Mouse (Mus musculus) midbrain, embryonic 12.5 days (tissue): Measurements from ENCODE around the gene Ctsa. TPM values are rescaled to one million over a fixed set of nuclear protein-coding genes. Genes with fewer than 3 reads are reported as not detected.
"Not testable (repeated sequence)": the region's sequence is repeated elsewhere in the genome, so short reads cannot be mapped to it uniquely, and the experiment has no call there.

Source experiments
- ATAC-seq: fragments of 200-750 bp; cut with Nextera tagmentation; 2 replicates; pipeline ENCODE4 v1.8.0; 2017; ENCODE audit warnings: low read depth, moderate TSS enrichment, moderate library complexity; ENCODE audit not compliant: low FRiP score
- H3K27ac ChIP-seq: fragments of 300-500 bp; sonication (generic); replicated peaks from 2 replicates; pipeline ENCODE4 v1.5.1; 2016; ENCODE audit warnings: mild to moderate bottlenecking
- H3K27me3 ChIP-seq: fragments of 300-500 bp; sonication (generic); 2 replicates; pipeline ENCODE4 v1.6.1; 2016; ENCODE audit warnings: mild to moderate bottlenecking
- H3K36me3 ChIP-seq: fragments of 300-500 bp; sonication (generic); 2 replicates; pipeline ENCODE4 v1.6.1; 2016
- H3K4me1 ChIP-seq: fragments of 300-500 bp; sonication (generic); 2 replicates; pipeline ENCODE4 v1.6.1; 2016
- H3K4me2 ChIP-seq: fragments of 300-500 bp; sonication (generic); replicated peaks from 2 replicates; pipeline ENCODE4 v1.6.1; 2016; ENCODE audit warnings: mild to moderate bottlenecking, moderate library complexity
- H3K4me3 ChIP-seq: fragments of 300-500 bp; sonication (generic); 2 replicates; pipeline ENCODE4 v1.5.1; 2016; ENCODE audit warnings: mild to moderate bottlenecking
- H3K9ac ChIP-seq: fragments of 300-500 bp; sonication (generic); replicated peaks from 2 replicates; pipeline ENCODE4 v1.6.1; 2016; ENCODE audit warnings: mild to moderate bottlenecking, moderate library complexity
- H3K9me3 ChIP-seq: fragments of 300-500 bp; sonication (generic); 2 replicates; pipeline ENCODE4 v1.6.1; 2016; ENCODE audit warnings: mild to moderate bottlenecking
- WGBS: fragments of 180-500 bp; shearing (Covaris S2); methylation state at CpG from one replicate; pipeline ENCODE4 v1.1.7; 2016; 5-methylcytosine and 5-hydroxymethylcytosine counted together
- polyA plus RNA-seq: library from polyadenylated mRNA; unstranded; fragments of >200 nt; fragmentation: Nextera tagmentation; extraction: Ambion mirVana; gene quantifications from 2 replicates; pipeline ENCODE4 v1.2.1, GENCODE M21; 2016

The Ctsa gene
- polyA plus RNA-seq, 1 experiment from 2014 or later = 101 TPM

GRCm38 (mm10) chr2:164792400-164793190 is 40.1 kb upstream of the Ctsa start:
- no peak overlapping the region for H3K4me2 ChIP-seq
- no peak overlapping the region for H3K27ac ChIP-seq
- no peak overlapping the region for H3K9ac ChIP-seq
- no peak overlapping the region for H3K4me3 ChIP-seq
- peaks cover 61% of the 10 kb centered on the region for H3K36me3 ChIP-seq
- WGBS = 96% methylated on average over 12 of the region's 12 CpGs
- no peaks in the 10 kb centered on the region for H3K9me3 ChIP-seq
- H3K4me1 ChIP-seq = 0 out of 2 replicates have a peak, but pooled peaks cover 2% of the 10 kb centered on the region
- no peak for ATAC-seq
- H3K27me3 ChIP-seq = no peaks in the 10 kb centered on the region

GRCm38 (mm10) chr2:164793236-164793635 is 39.4 kb upstream of the Ctsa start:
- 94% methylated on average over 3 of the region's 3 CpGs for WGBS
- H3K27ac ChIP-seq = no peak overlapping the region
- no peaks in the 10 kb centered on the region for H3K27me3 ChIP-seq
- peaks cover 66% of the 10 kb centered on the region for H3K36me3 ChIP-seq
- no peak overlapping the region for H3K4me3 ChIP-seq
- H3K9me3 ChIP-seq = no peaks in the 10 kb centered on the region
- ATAC-seq = no peak
- H3K4me1 ChIP-seq = 0 out of 2 replicates have a peak, but pooled peaks cover 2% of the 10 kb centered on the region
- H3K9ac ChIP-seq = no peak overlapping the region
- H3K4me2 ChIP-seq = no peak overlapping the region

GRCm38 (mm10) chr2:164793772-164794171 is 38.9 kb upstream of the Ctsa start:
- no peak overlapping the region for H3K4me2 ChIP-seq
- 0 out of 2 replicates have a peak, but pooled peaks cover 2% of the 10 kb centered on the region for H3K4me1 ChIP-seq
- H3K36me3 ChIP-seq = peaks cover 71% of the 10 kb centered on the region
- H3K4me3 ChIP-seq = no peak overlapping the region
- no peak overlapping the region for H3K9ac ChIP-seq
- no peaks in the 10 kb centered on the region for H3K9me3 ChIP-seq
- H3K27me3 ChIP-seq = no peaks in the 10 kb centered on the region
- H3K27ac ChIP-seq = no peak overlapping the region
- ATAC-seq = no peak
- 93% methylated on average over 2 of the region's 2 CpGs for WGBS

- Histone ChIP-seq H3K27me3 (no peaks in the 10 kb centered on the region), H3K4me3 (no peak overlapping the region), H3K4me1 (0 out of 2 replicates have a peak, but pooled peaks cover 2% of the 10 kb centered on the region), H3K27ac (no peak overlapping the region), H3K9me3 (no peaks in the 10 kb centered on the region), H3K4me2 (no peak overlapping the region), H3K36me3 (peaks cover 72% of the 10 kb centered on the region), H3K9ac (no peak overlapping the region)
- ATAC-seq = peak; percentile 75
- WGBS = 42% methylated on average over 5 of the region's 5 CpGs
Measured at GRCm38 (mm10) chr2:164794293-164794692, 38.4 kb upstream of the Ctsa start.

- no peak overlapping the region for H3K9ac ChIP-seq
- H3K27ac ChIP-seq = no peak overlapping the region
- H3K4me2 ChIP-seq = no peak overlapping the region
- H3K36me3 ChIP-seq = peaks cover 77% of the 10 kb centered on the region
- H3K4me1 ChIP-seq = 0 out of 2 replicates have a peak, but pooled peaks cover 2% of the 10 kb centered on the region
- 90% methylated on average over 4 of the region's 4 CpGs for WGBS
- no peak overlapping the region for H3K4me3 ChIP-seq
- no peak for ATAC-seq
- no peaks in the 10 kb centered on the region for H3K27me3 ChIP-seq
- no peaks in the 10 kb centered on the region for H3K9me3 ChIP-seq
Measured at GRCm38 (mm10) chr2:164795868-164796267, 36.8 kb upstream of the Ctsa start.

GRCm38 (mm10) chr2:164798554-164798953 is 34.1 kb upstream of the Ctsa start:
- not testable (repeated sequence) for H3K4me3 ChIP-seq, H3K27ac ChIP-seq, H3K9ac ChIP-seq, H3K4me1 ChIP-seq, ATAC-seq, H3K9me3 ChIP-seq, H3K27me3 ChIP-seq, H3K4me2 ChIP-seq
- peaks cover 63% of the 10 kb centered on the region for H3K36me3 ChIP-seq
- WGBS = 81% methylated on average over 6 of the region's 6 CpGs

GRCm38 (mm10) chr2:164800252-164801004 is 32.2 kb upstream of the Ctsa start:
- Histone ChIP-seq H3K36me3 (peaks cover 52% of the 10 kb centered on the region), H3K27me3 (no peaks in the 10 kb centered on the region), H3K27ac (no peak overlapping the region), H3K9ac (no peak overlapping the region), H3K9me3 (no peaks in the 10 kb centered on the region), H3K4me1 (peaks cover 13% of the 10 kb centered on the region), H3K4me3 (no peak overlapping the region), H3K4me2 (no peak overlapping the region)
- no peak for ATAC-seq
- WGBS = 92% methylated on average over 13 of the region's 13 CpGs

- H3K9ac ChIP-seq = peak overlapping the region; percentile 81; the same call in 1 of the 2 replicates
- peaks cover 19% of the 10 kb centered on the region for H3K4me1 ChIP-seq
- H3K36me3 ChIP-seq = peaks cover 26% of the 10 kb centered on the region
- no peaks in the 10 kb centered on the region for H3K27me3 ChIP-seq
- no peak for ATAC-seq
- whole genome bisulfite sequencing = 93% methylated on average over 16 of the region's 16 CpGs
- H3K4me3 ChIP-seq = peak overlapping the region; percentile 65
- no peaks in the 10 kb centered on the region for H3K9me3 ChIP-seq
- no peak overlapping the region for H3K27ac ChIP-seq
- peak overlapping the region; percentile 88 for H3K4me2 ChIP-seq
Measured at GRCm38 (mm10) chr2:164803201-164803920, 29.3 kb upstream of the Ctsa start.

- H3K9me3 ChIP-seq = no peaks in the 10 kb centered on the region
Measured at GRCm38 (mm10) chr2:164803921-164804313, 28.8 kb upstream of the Ctsa start.

GRCm38 (mm10) chr2:164804533-164805331 is 27.9 kb upstream of the Ctsa start, which contains the start of the genes Acot8 and Zswim3:
Gene Acot8, minus strand, starts transcription at chr2:164804882.
Gene Zswim3, plus strand, starts transcription at chr2:164805098.
- peak within 1 kb of the TSS; percentile 88 for H3K4me2 ChIP-seq
- no peaks in the 10 kb centered on the region for H3K27me3 ChIP-seq
- H3K9ac ChIP-seq = peak within 1 kb of the TSS; percentile 81
- peak within 1 kb of the TSS; percentile 65 for H3K4me3 ChIP-seq
- H3K36me3 ChIP-seq = peaks cover 22% of the 10 kb centered on the region
- H3K27ac ChIP-seq = peak within 1 kb of the TSS; percentile 87
- no peaks in the 10 kb centered on the region for H3K9me3 ChIP-seq
- under 1% methylated on average over 47 of the region's 47 CpGs for WGBS
- peaks cover 19% of the 10 kb centered on the region for H3K4me1 ChIP-seq
- ATAC-seq = peak; percentile 97

More at GRCm38 (mm10) chr2:164803921-164804313, 28.8 kb upstream of the Ctsa start:
- Histone ChIP-seq H3K4me1 (peaks cover 19% of the 10 kb centered on the region), H3K4me3 (peak overlapping the region; percentile 65), H3K27ac (no peak overlapping the region), H3K9ac (peak overlapping the region; percentile 81), H3K4me2 (peak overlapping the region; percentile 88), H3K36me3 (peaks cover 22% of the 10 kb centered on the region), H3K27me3 (no peaks in the 10 kb centered on the region)
- WGBS = 45% methylated on average over 1 of the region's 1 CpGs
- ATAC-seq = no peak

- peak; percentile 61 for ATAC-seq
- H3K4me1 ChIP-seq = peaks cover 19% of the 10 kb centered on the region
- H3K9ac ChIP-seq = peak overlapping the region; percentile 79
- no peaks in the 10 kb centered on the region for H3K9me3 ChIP-seq
- H3K36me3 ChIP-seq = peaks cover 21% of the 10 kb centered on the region
- peak overlapping the region; percentile 65 for H3K4me3 ChIP-seq
- peak overlapping the region; percentile 88 for H3K4me2 ChIP-seq
- 2% methylated on average over 21 of the region's 21 CpGs for WGBS
- H3K27ac ChIP-seq = peak overlapping the region; percentile 87
- H3K27me3 ChIP-seq = no peaks in the 10 kb centered on the region
Measured at GRCm38 (mm10) chr2:164805332-164805718, 27.3 kb upstream of the Ctsa start.
